Mouse (Mus musculus) layer of hippocampus, postnatal 14 days (tissue): ENCODE results near the gene Cela1. TPM values are rescaled to one million over a fixed set of nuclear protein-coding genes. Genes with fewer than 3 reads are reported as not detected.

Experiments used
- DNase-seq, 2 experiments: peaks; one replicate each; pipeline ENCODE4 v3.0.0; 2021 to 2022; ENCODE audit warnings: low spot score in 2 of 2, mixed read lengths in 1 of 2
- microRNA-seq, 2 experiments: library from miRNA; unstranded; fragments of <30 nt; microRNA quantifications; one replicate each; pipeline ENCODE4 v1.2.0; 2021
- total RNA-seq, 2 experiments: library from RNA; stranded (reverse); gene quantifications; 2 replicates each; pipeline ENCODE4 v1.2.3; 2021

Gene Cela1
- total RNA-seq, 2 experiments from 2014 or later: 1.7 to 1.9 TPM

DNA sequence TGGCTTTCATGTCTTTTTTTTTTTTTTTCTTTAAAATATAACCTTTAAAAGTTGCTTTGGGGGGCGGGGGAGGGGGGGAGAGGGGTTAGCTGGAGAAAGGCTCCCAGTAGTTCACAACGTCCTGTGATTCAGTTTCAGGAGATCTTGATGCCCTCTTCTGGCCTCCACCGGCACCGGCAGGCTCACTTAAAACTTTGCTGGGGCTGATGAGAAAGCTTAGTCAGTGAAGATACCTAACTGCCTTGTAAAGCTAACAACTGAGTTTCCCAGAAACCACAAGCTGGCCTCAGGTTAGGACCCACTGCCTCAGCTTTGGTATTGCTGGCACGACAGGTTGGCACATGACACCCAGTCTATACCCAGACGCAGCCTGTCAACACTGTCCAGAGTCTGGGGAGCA is 50.1 kb downstream of the Cela1 start:
- DNase-seq: no peak

DNA sequence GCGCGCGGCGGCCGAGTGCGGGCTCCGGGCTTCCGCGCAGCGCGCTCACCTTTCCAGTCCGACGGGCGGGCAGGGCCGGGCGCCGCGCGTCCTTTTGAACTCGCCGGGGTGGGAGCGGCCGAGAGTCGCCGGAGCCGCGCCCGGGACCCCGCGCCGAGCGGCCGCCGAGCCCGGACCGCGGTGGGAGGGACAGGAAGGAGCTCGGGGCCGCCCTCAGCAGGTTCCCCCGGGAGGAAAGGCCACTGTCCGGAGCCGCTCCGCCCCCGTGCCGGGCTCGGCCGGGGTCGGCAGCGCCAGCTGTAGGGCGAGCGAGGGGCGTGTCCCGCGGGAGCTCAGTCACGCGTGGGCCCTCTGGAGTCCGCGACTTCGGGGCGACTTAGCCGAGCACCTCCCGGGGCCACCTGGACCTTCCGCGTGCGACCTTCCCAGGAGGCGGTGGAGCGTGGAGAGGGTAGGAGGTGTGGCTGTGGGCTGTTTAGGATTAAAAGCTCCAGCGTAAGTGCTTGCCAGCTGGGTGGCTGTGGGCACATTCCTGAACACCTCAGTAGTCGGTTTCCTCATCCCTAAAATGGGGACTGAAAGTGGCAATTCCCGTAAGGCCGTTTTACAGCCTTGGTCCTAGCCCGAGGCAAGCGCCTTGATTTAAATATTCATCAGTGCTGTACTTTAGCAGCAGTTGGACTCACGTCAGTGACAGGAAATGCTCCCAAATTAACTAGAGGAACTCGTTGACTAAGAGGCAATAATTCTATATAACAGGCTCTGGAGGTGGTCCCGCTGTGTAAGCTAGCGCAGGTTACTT is 50.8 kb downstream of the Cela1 start, which contains the start of gene Smagp:
Gene Smagp, minus strand, starts transcription at position 241 of the 802 bp plus-strand sequence.
- DNase-seq: no peak

DNA sequence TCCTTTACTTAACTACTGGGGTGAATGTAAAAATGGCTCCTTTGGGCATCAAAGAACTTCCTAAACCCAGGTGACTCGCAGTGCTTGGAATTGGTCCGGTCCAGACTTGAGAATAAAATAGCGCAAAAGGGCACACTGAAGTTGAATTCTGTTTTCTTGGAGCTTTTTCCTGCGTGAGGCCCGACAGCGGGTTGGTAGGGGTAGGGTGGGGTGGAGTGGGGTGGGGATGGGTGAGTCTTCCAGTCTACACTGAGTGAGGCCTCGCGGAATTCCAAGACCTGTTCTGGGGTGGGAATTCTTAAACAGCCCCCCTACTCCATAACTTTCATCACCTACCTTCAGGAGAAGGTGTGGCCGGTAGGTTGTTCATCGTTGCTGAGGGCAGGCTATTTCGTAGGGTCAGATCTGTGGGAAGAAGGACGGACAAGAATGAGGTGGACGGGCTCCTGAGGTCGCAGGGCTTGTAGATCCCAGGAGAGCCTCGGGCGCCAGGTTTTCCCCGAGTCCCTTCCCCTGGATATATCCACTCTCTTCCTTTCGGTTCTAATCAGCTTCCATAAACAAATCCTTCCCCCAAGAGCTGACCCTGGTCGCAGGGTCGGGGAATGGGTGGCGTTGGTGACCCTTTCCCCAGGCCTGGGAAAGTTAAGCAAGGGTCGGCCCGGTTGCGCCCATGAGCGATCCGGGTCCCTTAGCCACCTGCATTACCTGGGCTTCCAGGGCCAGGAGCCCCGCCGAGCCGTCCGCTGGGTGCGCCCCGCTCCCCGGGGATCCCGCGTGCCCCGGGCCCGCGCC is 51.7 kb downstream of the Cela1 start:
- DNase-seq: no peak

DNA sequence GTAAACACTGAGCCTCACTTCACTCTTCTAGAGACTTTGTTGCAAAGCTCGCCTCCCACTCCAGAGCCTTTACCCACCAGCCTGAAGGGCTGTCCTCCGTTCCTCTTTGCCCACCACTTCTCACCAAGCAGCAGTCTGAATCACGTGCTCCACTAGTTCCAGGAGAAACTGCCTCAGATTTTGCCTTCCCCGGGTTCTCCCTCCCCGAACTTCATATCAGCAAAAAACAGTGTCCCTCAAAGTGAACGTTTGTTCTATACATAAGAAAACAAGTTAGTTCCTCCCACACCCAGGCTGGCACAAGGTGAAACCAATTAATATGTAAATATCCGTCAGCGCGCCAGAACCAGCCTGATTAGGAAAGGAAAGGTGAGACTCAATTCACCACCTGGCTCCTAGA is 52.5 kb downstream of the Cela1 start:
- DNase-seq: no peak

DNA sequence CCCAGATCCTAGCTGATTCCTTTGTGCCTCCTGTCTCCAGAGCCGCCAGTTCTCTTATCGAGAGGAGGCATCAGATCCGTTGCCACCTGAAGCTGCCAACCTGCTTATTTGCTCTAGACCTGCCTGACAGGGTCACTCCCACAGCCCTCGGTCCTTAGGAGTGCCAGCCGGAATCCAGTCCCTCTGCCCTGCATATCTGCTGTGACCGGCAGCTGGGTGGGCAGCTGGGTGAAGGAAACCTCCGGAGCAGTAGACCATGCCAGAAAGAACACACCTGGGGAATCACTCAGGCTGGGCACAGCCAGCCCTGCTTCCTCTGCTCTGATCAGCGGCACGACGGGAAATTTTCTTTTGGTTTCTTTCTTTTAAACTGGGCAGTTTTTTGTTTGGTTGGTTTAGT is 54.4 kb downstream of the Cela1 start:
- no peak for DNase-seq

DNA sequence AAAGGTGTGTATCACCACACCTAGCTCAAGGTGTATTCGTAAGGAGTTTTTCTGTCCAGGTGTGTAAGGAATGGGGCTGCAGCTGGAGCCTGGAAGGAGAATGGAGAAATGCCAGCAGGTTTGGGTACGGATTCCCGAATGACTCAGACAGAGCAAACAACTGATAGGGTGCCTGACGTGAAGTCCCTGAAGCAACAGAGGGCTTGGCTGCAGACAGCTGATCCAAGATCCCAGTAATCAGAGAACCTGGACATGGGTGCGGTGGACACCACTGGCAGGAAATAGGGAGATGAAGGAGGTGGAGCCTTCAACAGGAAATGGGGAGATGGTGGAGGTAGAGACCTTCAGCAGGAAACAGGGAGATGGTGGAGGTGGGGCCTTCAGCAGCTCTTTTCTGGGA is 55.4 kb downstream of the Cela1 start:
- no peak for DNase-seq

DNA sequence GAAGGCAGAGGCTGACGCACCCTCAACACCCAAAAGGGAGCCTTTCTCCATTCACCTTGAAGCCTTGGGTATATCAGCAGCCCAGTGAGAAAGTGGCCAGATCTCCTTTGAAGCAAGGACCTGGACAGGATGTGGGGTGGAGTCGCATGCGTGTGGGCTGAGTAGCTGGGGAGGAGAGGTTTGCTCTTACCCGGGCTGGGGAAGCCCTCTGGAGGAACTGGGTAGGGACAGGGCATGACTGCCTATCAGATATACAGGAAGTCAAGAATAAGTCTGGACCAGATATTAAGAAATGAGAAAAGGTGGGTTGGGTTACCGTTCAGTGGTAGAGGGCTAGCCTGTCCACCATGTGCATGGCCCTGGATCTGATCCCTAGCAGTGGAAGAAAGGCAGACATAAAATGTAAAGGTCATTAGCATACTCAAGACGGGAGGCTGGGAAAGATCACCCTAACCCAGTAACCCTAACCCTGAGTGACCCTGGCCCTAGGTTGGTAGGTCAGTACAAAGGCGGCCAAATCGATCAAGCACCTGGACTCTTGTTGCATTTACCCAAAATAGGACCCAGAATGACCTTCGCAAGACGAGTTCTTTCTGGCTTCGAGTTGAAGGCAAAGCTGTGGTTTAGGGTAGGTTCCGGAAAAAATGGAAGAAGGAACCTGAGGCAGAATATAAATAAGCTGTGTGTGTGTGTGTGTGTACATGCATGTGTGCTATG is 56.1 kb downstream of the Cela1 start:
- no peak for DNase-seq

DNA sequence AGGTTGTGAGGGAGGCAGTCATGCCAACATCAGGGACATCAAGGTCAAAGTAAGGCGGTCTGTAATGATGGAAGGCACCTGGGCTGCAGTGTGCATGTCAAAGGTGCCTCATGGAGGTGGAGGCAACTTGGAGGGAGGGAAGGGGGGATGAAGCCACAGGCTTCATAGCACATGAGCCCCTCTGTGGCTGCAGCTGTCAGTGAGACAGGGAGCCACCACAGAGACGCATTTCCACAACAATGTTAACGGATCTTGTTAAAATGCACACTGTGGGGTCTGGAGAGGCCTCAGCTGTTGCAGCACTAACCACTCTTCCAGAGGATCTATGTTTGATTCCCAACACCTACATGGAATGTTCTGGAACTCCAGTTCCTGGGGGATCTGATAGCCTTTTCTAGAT is 57.6 kb downstream of the Cela1 start:
- no peak for DNase-seq

DNA sequence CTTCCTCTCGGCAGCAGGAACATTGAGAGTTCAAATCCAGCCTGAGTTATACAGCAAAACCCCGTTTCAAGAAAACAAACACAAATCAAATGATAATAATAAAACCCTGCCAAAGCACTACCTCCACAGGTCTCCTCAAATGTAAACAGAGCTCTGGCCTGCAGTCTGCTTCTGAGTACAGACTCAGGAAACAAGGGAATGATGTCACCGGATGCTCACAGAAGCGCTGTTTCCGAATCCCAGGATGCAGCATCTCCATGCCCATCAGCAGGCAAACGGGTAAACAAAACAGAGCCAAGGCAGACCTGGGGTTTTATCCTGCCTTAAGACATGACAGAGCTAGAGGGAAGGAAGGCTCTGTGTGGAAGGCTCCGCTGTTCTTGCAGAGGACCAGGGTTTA is 58.9 kb downstream of the Cela1 start:
- no peak for DNase-seq

DNA sequence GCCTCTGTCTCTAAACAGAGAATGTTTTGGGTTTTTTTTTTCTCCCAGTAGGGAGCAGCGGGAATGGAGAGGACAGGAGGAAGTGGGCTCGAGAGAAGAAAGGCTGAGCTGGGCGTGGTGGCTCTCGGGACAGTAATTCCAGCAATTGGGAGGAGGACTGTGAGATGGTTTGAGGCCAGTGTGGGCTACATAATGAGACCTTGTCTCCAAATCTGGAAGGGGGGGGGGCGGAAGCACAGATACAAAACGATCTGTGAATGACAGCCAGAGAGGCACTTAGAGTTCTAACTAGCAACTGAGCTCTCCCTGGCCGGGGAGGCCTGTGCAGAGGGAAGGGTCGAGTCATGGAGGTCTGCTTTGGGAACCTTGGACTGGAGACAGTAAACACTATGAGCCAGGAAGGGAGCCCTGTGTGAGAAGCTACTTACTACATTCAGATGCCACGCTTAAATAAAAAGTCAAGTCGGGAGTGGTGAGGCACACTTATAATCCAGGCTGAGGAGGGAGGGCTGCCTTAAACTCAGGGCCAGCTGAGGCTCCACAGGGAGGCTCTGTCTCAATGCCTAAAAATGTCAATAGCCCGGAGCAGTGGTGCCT is 59.8 kb downstream of the Cela1 start:
- DNase-seq: no peak

DNA sequence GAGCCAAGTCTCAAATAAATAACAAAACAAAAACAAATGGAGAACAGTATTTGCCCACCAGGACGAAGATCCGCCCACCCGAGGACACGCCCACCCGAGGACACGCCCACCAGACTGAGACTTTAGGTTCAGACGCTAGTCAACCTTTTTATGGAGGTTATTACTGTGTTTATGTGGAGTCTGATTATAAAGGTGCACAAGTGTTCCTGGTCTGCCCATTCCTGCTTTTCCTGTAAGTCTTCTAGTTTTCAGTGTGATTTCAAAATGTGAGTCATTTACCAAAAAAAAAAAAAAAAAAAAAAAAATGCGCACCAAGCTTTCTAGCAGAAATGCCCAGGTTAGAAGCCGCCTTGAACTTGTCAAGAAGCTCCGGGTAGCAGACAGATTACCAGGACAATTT is 60.4 kb downstream of the Cela1 start:
- DNase-seq: no peak

DNA sequence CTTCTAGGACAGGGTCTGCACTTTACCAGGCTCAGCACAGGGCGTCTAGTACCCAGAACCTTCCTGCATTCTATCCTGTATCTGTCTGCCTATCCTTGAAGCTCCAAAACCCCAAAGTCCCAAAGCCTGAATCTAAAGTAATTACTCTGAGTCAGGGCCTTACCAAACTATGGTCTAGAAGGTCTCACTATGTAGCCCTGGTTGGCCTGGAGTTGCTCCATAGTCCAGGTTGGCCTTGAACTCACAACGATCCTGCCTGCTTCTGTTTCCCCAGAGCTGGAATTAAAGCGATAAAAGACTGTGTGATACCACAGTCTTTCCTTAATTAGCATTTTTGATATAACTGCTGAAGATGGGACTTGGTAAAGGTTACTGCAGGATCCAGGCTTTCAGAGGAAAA is 63.3 kb downstream of the Cela1 start:
- DNase-seq: no peak

Small RNA genes within 50 kb of the gene (microRNA-seq; reads per million reads assigned to microRNA genes)
- gene Mir6961: 0 to 0.45 reads per million in 2 experiments

Other genes starting within 250 kb of the Cela1 start
- gene Letmd1, start 218.9 kb downstream of the Cela1 start, total RNA-seq: 10 to 100 TPM; 61.1 to 66.6 TPM
- 10 to 100 TPM; 27.6 to 28.9 TPM for gene Csrnp2, start 192.4 kb downstream of the Cela1 start, total RNA-seq
- 10 to 100 TPM; 31.1 to 31.6 TPM for gene Tfcp2, start 135.9 kb downstream of the Cela1 start, total RNA-seq
- gene Pou6f1, start 87.9 kb downstream of the Cela1 start, total RNA-seq: 10 to 100 TPM; 93.9 to 99.1 TPM
- gene Dazap2, start 72.6 kb downstream of the Cela1 start, total RNA-seq: 100 to 1,000 TPM; 105 to 107 TPM
- gene Smagp, start 51.0 kb downstream of the Cela1 start, total RNA-seq: 1 to 10 TPM; 2.1 to 2.7 TPM
- 1 to 10 TPM; 4.6 to 5.0 TPM for gene Bin2, start 18.4 kb downstream of the Cela1 start, total RNA-seq
- gene Galnt6, start 41.5 kb upstream of the Cela1 start, total RNA-seq: 1 to 10 TPM; 2.0 to 2.1 TPM
- gene Slc4a8, start 73.8 kb upstream of the Cela1 start, total RNA-seq: 10 to 100 TPM; 79.1 to 82.0 TPM
- 100 to 1,000 TPM; 208 to 232 TPM for gene Scn8a, start 181.9 kb upstream of the Cela1 start, total RNA-seq